9 mouse cellular contexts compared by ENCODE assay signal in genomic region chr17:28910139-28910538, GRCm38 (mm10). TPM values are rescaled to one million over a fixed set of nuclear protein-coding genes. Genes with fewer than 3 reads are reported as not detected.
DNase-seq lines count a peak whose midpoint lies in the region; ATAC-seq and TF ChIP-seq lines count a peak whose summit lies in the region.
"Had no signal": no experiment of that assay in that cellular context is flagged by ENCODE, and none has a peak within 500 bp of the region (broad histone marks: within the 10 kb centered on the region; RNA-seq: fewer than 3 reads in every experiment).

No protein-coding gene starts in this region.

- no peaks in the 10 kb centered on the region for H3K9me3 ChIP-seq in embryonic facial prominence, embryonic 12.5 days
- H3K9me3 ChIP-seq in liver, embryonic 14.5 days (ENCODE audit: control insufficient read depth, low read length), result no peaks in the 10 kb centered on the region

- H3K4me1 ChIP-seq in lung, adult 2 months (ENCODE audit: control insufficient read depth, insufficient read depth, low read length), result no peaks in the 10 kb centered on the region; the same call in 1 of the 2 replicates
- peaks cover 13% of the 10 kb centered on the region for H3K4me1 ChIP-seq in embryonic facial prominence, embryonic 12.5 days
- peaks cover 7% of the 10 kb centered on the region; the same call in 1 of the 2 replicates for H3K4me1 ChIP-seq in kidney, adult 2 months (ENCODE audit: control insufficient read depth, insufficient read depth, low read length)
- H3K4me1 ChIP-seq in liver, embryonic 14.5 days (replicated peaks; ENCODE audit: control insufficient read depth in 2 of 2, insufficient read depth in 2 of 2, low read length in 1 of 2), result no peaks in the 10 kb centered on the region; a peak in 1 of 4 replicates

- no peak for TF ChIP-seq POLR2A in lung, adult 2 months (IDR thresholded peaks at IDR 0.05; ENCODE audit: borderline replicate concordance, extremely low read depth, low read depth, low read length)
- no peak for TF ChIP-seq POLR2A in kidney, adult 2 months (IDR thresholded peaks at IDR 0.05; ENCODE audit: low read depth, low read length)

- H3K9ac ChIP-seq in embryonic facial prominence, embryonic 12.5 days, result no peak overlapping the region
- no peak overlapping the region for H3K9ac ChIP-seq in liver, embryonic 14.5 days (replicated peaks)

- H3K4me2 ChIP-seq in embryonic facial prominence, embryonic 12.5 days (replicated peaks), result 0 out of 2 replicates have a peak overlapping the region, but pooled peaks have one; percentile 51
- peak overlapping the region; percentile 47; the same call in 1 of the 2 replicates for H3K4me2 ChIP-seq in liver, embryonic 14.5 days (ENCODE audit: low read depth)

- no peak for TF ChIP-seq EP300 in liver, embryonic 14.5 days (IDR thresholded peaks at IDR 0.05; ENCODE audit: low read depth)

- H3K4me3 ChIP-seq in lung, adult 2 months (replicated peaks; ENCODE audit: extremely low read depth, low read depth, low read length), result no peak overlapping the region
- no peak overlapping the region for H3K4me3 ChIP-seq in embryonic facial prominence, embryonic 12.5 days
- no peak overlapping the region for H3K4me3 ChIP-seq in kidney, adult 2 months (ENCODE audit: insufficient read depth, low read depth, low read length)
- H3K4me3 ChIP-seq in liver, embryonic 14.5 days (ENCODE audit: insufficient read depth in 1 of 2, low read depth in 2 of 2, low read length in 2 of 2), result no peak overlapping the region

- 0 out of 2 replicates have a peak, but pooled peaks have one; percentile 5 for TF ChIP-seq CTCF in lung, adult 2 months (IDR thresholded peaks at IDR 0.05; ENCODE audit: insufficient read depth, low read length)
- TF ChIP-seq CTCF in kidney, adult 2 months (conservative IDR thresholded peaks at IDR 0.05; ENCODE audit: insufficient read depth, insufficient read length, low read depth, low read length), result peak; percentile 51
- TF ChIP-seq CTCF in liver, embryonic 14.5 days (IDR thresholded peaks at IDR 0.05; ENCODE audit: low read depth), result peak; percentile 44

- no peak for DNase-seq in lung, adult 2 months
- DNase-seq in lung, adult 18-20 months, result no peak
- DNase-seq in kidney, adult 2 months, result peak; percentile 78
- no peak for DNase-seq in liver, embryonic 14.5 days (ENCODE audit: low read depth in 3 of 3, low spot score in 3 of 3)
- no peak for DNase-seq in natural killer cell, adult 2 months (ENCODE audit: low spot score in 2 of 2)
- DNase-seq in ovary, postnatal 14 days (ENCODE audit: low spot score), result no peak

- no peaks in the 10 kb centered on the region for H3K36me3 ChIP-seq in embryonic facial prominence, embryonic 12.5 days
- no peaks in the 10 kb centered on the region for H3K36me3 ChIP-seq in kidney, adult 2 months (ENCODE audit: control insufficient read depth, insufficient read depth, low read length)
- no peaks in the 10 kb centered on the region for H3K36me3 ChIP-seq in liver, embryonic 14.5 days (replicated peaks; ENCODE audit: control insufficient read depth, insufficient read depth, low read depth)

- WGBS in lung, adult 2 months, result 57% methylated on average over 7 of the region's 7 CpGs
- 20% methylated on average over 7 of the region's 7 CpGs for whole genome bisulfite sequencing in embryonic facial prominence, embryonic 12.5 days
- 59% methylated on average over 7 of the region's 7 CpGs for WGBS in kidney, adult 2 months
- WGBS in liver, embryonic 14.5 days (ENCODE audit: insufficient replicate concordance), result 53% methylated on average over 7 of the region's 7 CpGs

- no peak overlapping the region for H3K27ac ChIP-seq in embryonic facial prominence, embryonic 12.5 days
- H3K27ac ChIP-seq in kidney, adult 2 months (ENCODE audit: insufficient read depth, low read depth, low read length), result no peak overlapping the region
- no peak overlapping the region for H3K27ac ChIP-seq in liver, embryonic 14.5 days

- ATAC-seq in embryonic facial prominence, embryonic 12.5 days (ENCODE audit: insufficient number of reproducible peaks, insufficient read depth, low FRiP score, low TSS enrichment), result no peak
- no peak for ATAC-seq in liver, embryonic 14.5 days (ENCODE audit: insufficient read depth)
- no peak for ATAC-seq in frontal cortex, adult (ENCODE audit: low TSS enrichment)

- H3K27me3 ChIP-seq in embryonic facial prominence, embryonic 12.5 days, result peaks cover 22% of the 10 kb centered on the region
- H3K27me3 ChIP-seq in kidney, adult 2 months (replicated peaks; ENCODE audit: control insufficient read depth, insufficient read depth, low read length), result no peaks in the 10 kb centered on the region; the same call in 1 of the 2 replicates
- peaks cover 6% of the 10 kb centered on the region for H3K27me3 ChIP-seq in liver, embryonic 14.5 days (ENCODE audit: control insufficient read depth, insufficient read depth, low read length)

RNA-seq across cellular contexts. Expression of gene 4930539E08Rik, which starts 5.0 kb away (rescaled TPM):
- polyA plus RNA-seq in lung, adult 2 months (2012; rRNA removed), result 0.05 and 0.14 TPM in 2 replicates
- polyA plus RNA-seq in embryonic facial prominence, embryonic 12.5 days (2016; fragmentation: Nextera tagmentation; extraction: Ambion mirVana), result 0.13 and 0.15 TPM in 2 replicates
- 0.34 and 0.57 TPM in 2 replicates for polyA plus RNA-seq in kidney, adult 2 months (2012; rRNA removed)
- polyA plus RNA-seq in liver, embryonic 14.5 days (2012; rRNA removed), result 0.06 TPM in 2 replicates
- polyA plus RNA-seq in liver, embryonic 14.5 days (2014; fragmentation: Nextera tagmentation; extraction: Ambion mirVana), result 0.03 and 0.14 TPM in 2 replicates

RNA-seq across cellular contexts. Expression of gene Pxt1, which starts 33.5 kb away (rescaled TPM):
- polyA plus RNA-seq in lung, adult 2 months (2012; rRNA removed), result 0.15 and 0.19 TPM in 2 replicates
- not detected in 2 replicates for polyA plus RNA-seq in embryonic facial prominence, embryonic 12.5 days (2016; fragmentation: Nextera tagmentation; extraction: Ambion mirVana)
- 0.12 and 0.13 TPM in 2 replicates for polyA plus RNA-seq in kidney, adult 2 months (2012; rRNA removed)
- 0.23 and 0.32 TPM in 2 replicates for polyA plus RNA-seq in liver, embryonic 14.5 days (2012; rRNA removed)
- polyA plus RNA-seq in liver, embryonic 14.5 days (2014; fragmentation: Nextera tagmentation; extraction: Ambion mirVana), result 0.14 and 0.45 TPM in 2 replicates
- polyA plus RNA-seq: inflammation-experienced regulatory T-cells, adult 6 months had no signal

RNA-seq across cellular contexts. Expression of gene Kctd20, which starts 41.6 kb away (rescaled TPM):
- 37.5 and 59.5 TPM in 2 replicates for polyA plus RNA-seq in lung, adult 2 months (2012; rRNA removed)
- polyA plus RNA-seq in embryonic facial prominence, embryonic 12.5 days (2016; fragmentation: Nextera tagmentation; extraction: Ambion mirVana), result 122 and 127 TPM in 2 replicates
- polyA plus RNA-seq in kidney, adult 2 months (2012; rRNA removed), result 30.8 and 32.0 TPM in 2 replicates
- polyA plus RNA-seq in liver, embryonic 14.5 days (2012; rRNA removed), result 22.7 and 30.4 TPM in 2 replicates
- 53.9 and 55.3 TPM in 2 replicates for polyA plus RNA-seq in liver, embryonic 14.5 days (2014; fragmentation: Nextera tagmentation; extraction: Ambion mirVana)

RNA-seq across cellular contexts. Expression of gene Pnpla1, which starts 51.9 kb away (rescaled TPM):
- 0.12 and 3.9 TPM in 2 replicates for polyA plus RNA-seq in lung, adult 2 months (2012; rRNA removed)
- polyA plus RNA-seq in embryonic facial prominence, embryonic 12.5 days (2016; fragmentation: Nextera tagmentation; extraction: Ambion mirVana), result 0.05 and 0.06 TPM in 2 replicates
- 0.04 TPM in 1 of 2 replicates, not detected in the other for polyA plus RNA-seq in kidney, adult 2 months (2012; rRNA removed)
- 0.01 and 0.02 TPM in 2 replicates for polyA plus RNA-seq in liver, embryonic 14.5 days (2012; rRNA removed)
- 0.04 TPM in 1 of 2 replicates, not detected in the other for polyA plus RNA-seq in liver, embryonic 14.5 days (2014; fragmentation: Nextera tagmentation; extraction: Ambion mirVana)
- polyA plus RNA-seq: inflammation-experienced regulatory T-cells, adult 6 months had no signal
